Mouse (Mus musculus) forebrain, embryonic 15.5 days (tissue): Measurements from ENCODE around the gene Rhog. TPM values are rescaled to one million over a fixed set of nuclear protein-coding genes. Genes with fewer than 3 reads are reported as not detected.
A peak's percentile ranks its signal among the peaks of the same experiment; 100 is the strongest.

ENCODE experiments used
- ATAC-seq: fragments of 200-750 bp; cut with Nextera tagmentation; replicated peaks from 2 replicates; pipeline ENCODE4 v1.8.0; 2017; ENCODE audit warnings: mild to moderate bottlenecking, moderate TSS enrichment, moderate library complexity
- H3K27ac ChIP-seq: fragments of 300-500 bp; sonication (generic); replicated peaks from 2 replicates; pipeline ENCODE4 v1.5.1; 2015; ENCODE audit warnings: mild to moderate bottlenecking, inconsistent platforms
- H3K27me3 ChIP-seq: fragments of 300-500 bp; sonication (generic); 2 replicates; pipeline ENCODE4 v1.6.1; 2015; ENCODE audit warnings: inconsistent platforms
- H3K36me3 ChIP-seq: fragments of 300-500 bp; sonication (generic); 2 replicates; pipeline ENCODE4 v1.6.1; 2015; ENCODE audit warnings: mild to moderate bottlenecking, inconsistent platforms
- H3K4me1 ChIP-seq: fragments of 300-500 bp; sonication (generic); 2 replicates; pipeline ENCODE4 v1.6.1; 2015; ENCODE audit warnings: inconsistent platforms
- H3K4me2 ChIP-seq: fragments of 300-500 bp; sonication (generic); replicated peaks from 2 replicates; pipeline ENCODE4 v1.6.1; 2015; ENCODE audit warnings: mild to moderate bottlenecking, inconsistent platforms
- H3K4me3 ChIP-seq: fragments of 300-500 bp; sonication (generic); 2 replicates; pipeline ENCODE4 v1.5.1; 2015; ENCODE audit warnings: mild to moderate bottlenecking, inconsistent platforms
- H3K9ac ChIP-seq: fragments of 300-500 bp; sonication (generic); replicated peaks from 2 replicates; pipeline ENCODE4 v1.6.1; 2015; ENCODE audit warnings: mild to moderate bottlenecking, inconsistent platforms
- H3K9me3 ChIP-seq: fragments of 300-500 bp; sonication (generic); 2 replicates; pipeline ENCODE4 v1.6.1; 2016; ENCODE audit warnings: inconsistent platforms
- WGBS: fragments of 180-500 bp; shearing (Covaris S2); methylation state at CpG from one replicate; pipeline ENCODE4 v1.1.7; 2015; ENCODE audit warnings: mixed read lengths; 5-methylcytosine and 5-hydroxymethylcytosine counted together
- polyA plus RNA-seq: library from polyadenylated mRNA; unstranded; fragments of >200 nt; fragmentation: Nextera tagmentation; extraction: Ambion mirVana; gene quantifications from 2 replicates; pipeline ENCODE4 v1.2.1, GENCODE M21; 2015

Gene Rhog
- polyA plus RNA-seq, 1 experiment from 2014 or later, result 16.7 TPM

- ATAC-seq, result peak; percentile 49
- Histone ChIP-seq H3K9ac (peak overlapping the region; percentile 70), H3K9me3 (no peaks in the 10 kb centered on the region), H3K36me3 (no peaks in the 10 kb centered on the region), H3K27ac (peak overlapping the region; percentile 67), H3K4me3 (peak overlapping the region; percentile 73), H3K27me3 (no peaks in the 10 kb centered on the region), H3K4me2 (peak overlapping the region; percentile 91), H3K4me1 (peaks cover 22% of the 10 kb centered on the region)
- under 1% methylated on average over 23 of the region's 23 CpGs for WGBS
Observed at GRCm38 (mm10) chr7:102249531-102249895, 6.3 kb downstream of the Rhog start.

GRCm38 (mm10) chr7:102248691-102249404 lies 7.0 kb downstream of the Rhog start:
- no peak for ATAC-seq
- peak overlapping the region; percentile 73 for H3K4me3 ChIP-seq
- 25% methylated on average over 16 of the region's 16 CpGs for whole genome bisulfite sequencing
- H3K4me2 ChIP-seq, result peak overlapping the region; percentile 91
- no peaks in the 10 kb centered on the region for H3K36me3 ChIP-seq
- H3K9me3 ChIP-seq, result no peaks in the 10 kb centered on the region
- H3K9ac ChIP-seq, result peak overlapping the region; percentile 70; the same call in 1 of the 2 replicates
- 0 out of 2 replicates have a peak overlapping the region, but pooled peaks have one; percentile 12 for H3K27ac ChIP-seq
- peaks cover 22% of the 10 kb centered on the region for H3K4me1 ChIP-seq
- H3K27me3 ChIP-seq, result no peaks in the 10 kb centered on the region

- Histone ChIP-seq H3K4me3 (no peak overlapping the region), H3K4me1 (peaks cover 22% of the 10 kb centered on the region), H3K27ac (no peak overlapping the region), H3K36me3 (no peaks in the 10 kb centered on the region), H3K4me2 (no peak overlapping the region), H3K9me3 (no peaks in the 10 kb centered on the region), H3K9ac (no peak overlapping the region), H3K27me3 (no peaks in the 10 kb centered on the region)
- ATAC-seq, result no peak
- 58% methylated on average over 12 of the region's 12 CpGs for WGBS
Observed at GRCm38 (mm10) chr7:102246956-102247797, 8.7 kb downstream of the Rhog start.

GRCm38 (mm10) chr7:102246265-102246664 lies 9.6 kb downstream of the Rhog start:
- Histone ChIP-seq H3K4me3 (no peak overlapping the region), H3K4me2 (no peak overlapping the region), H3K4me1 (peaks cover 20% of the 10 kb centered on the region), H3K9me3 (no peaks in the 10 kb centered on the region), H3K36me3 (no peaks in the 10 kb centered on the region), H3K27me3 (no peaks in the 10 kb centered on the region), H3K9ac (no peak overlapping the region), H3K27ac (no peak overlapping the region)
- WGBS, result 64% methylated on average over 6 of the region's 6 CpGs
- ATAC-seq, result no peak

- H3K4me2 ChIP-seq, result no peak overlapping the region
- no peak overlapping the region for H3K4me3 ChIP-seq
- H3K27ac ChIP-seq, result no peak overlapping the region
- no peak for ATAC-seq
- H3K27me3 ChIP-seq, result no peaks in the 10 kb centered on the region
- peaks cover 15% of the 10 kb centered on the region for H3K4me1 ChIP-seq
- H3K9ac ChIP-seq, result no peak overlapping the region
- no peaks in the 10 kb centered on the region for H3K36me3 ChIP-seq
- WGBS, result 0% methylated on average over 1 of the region's 1 CpGs
- no peaks in the 10 kb centered on the region for H3K9me3 ChIP-seq
Observed at GRCm38 (mm10) chr7:102245775-102246174, 10.1 kb downstream of the Rhog start.

- Histone ChIP-seq H3K9me3 (no peaks in the 10 kb centered on the region), H3K36me3 (0 out of 2 replicates have a peak, but pooled peaks cover 6% of the 10 kb centered on the region), H3K4me3 (no peak overlapping the region), H3K27me3 (no peaks in the 10 kb centered on the region), H3K4me2 (no peak overlapping the region), H3K9ac (no peak overlapping the region), H3K4me1 (peaks cover 15% of the 10 kb centered on the region; the same call in 1 of the 2 replicates), H3K27ac (no peak overlapping the region)
- no peak for ATAC-seq
- WGBS, result 84% methylated on average over 3 of the region's 3 CpGs
Observed at GRCm38 (mm10) chr7:102244782-102245535, 10.9 kb downstream of the Rhog start.

GRCm38 (mm10) chr7:102243870-102244269 lies 12.0 kb downstream of the Rhog start:
- Histone ChIP-seq H3K9me3 (no peaks in the 10 kb centered on the region), H3K4me3 (no peak overlapping the region), H3K9ac (no peak overlapping the region), H3K27me3 (no peaks in the 10 kb centered on the region), H3K4me2 (no peak overlapping the region), H3K4me1 (peaks cover 5% of the 10 kb centered on the region; the same call in 1 of the 2 replicates), H3K27ac (no peak overlapping the region), H3K36me3 (peaks cover 7% of the 10 kb centered on the region)
- WGBS, result 85% methylated on average over 2 of the region's 2 CpGs
- ATAC-seq, result no peak

- Histone ChIP-seq H3K9me3 (no peaks in the 10 kb centered on the region), H3K4me1 (no peaks in the 10 kb centered on the region; the same call in 1 of the 2 replicates), H3K4me3 (no peak overlapping the region), H3K9ac (no peak overlapping the region), H3K27ac (no peak overlapping the region), H3K36me3 (peaks cover 13% of the 10 kb centered on the region), H3K27me3 (no peaks in the 10 kb centered on the region), H3K4me2 (no peak overlapping the region)
- 93% methylated on average over 3 of the region's 3 CpGs for whole genome bisulfite sequencing
- ATAC-seq, result no peak
Observed at GRCm38 (mm10) chr7:102242917-102243316, 12.9 kb downstream of the Rhog start.

GRCm38 (mm10) chr7:102242371-102242770 lies 13.5 kb downstream of the Rhog start:
- Histone ChIP-seq H3K4me1 (no peaks in the 10 kb centered on the region; the same call in 1 of the 2 replicates), H3K4me3 (no peak overlapping the region), H3K36me3 (peaks cover 16% of the 10 kb centered on the region), H3K27ac (no peak overlapping the region), H3K4me2 (no peak overlapping the region), H3K9ac (no peak overlapping the region), H3K27me3 (no peaks in the 10 kb centered on the region), H3K9me3 (no peaks in the 10 kb centered on the region)
- 89% methylated on average over 5 of the region's 5 CpGs for WGBS
- ATAC-seq, result no peak

- Histone ChIP-seq H3K4me3 (no peak overlapping the region), H3K9ac (no peak overlapping the region), H3K4me2 (no peak overlapping the region), H3K4me1 (no peaks in the 10 kb centered on the region), H3K36me3 (peaks cover 26% of the 10 kb centered on the region), H3K27me3 (no peaks in the 10 kb centered on the region), H3K27ac (no peak overlapping the region), H3K9me3 (no peaks in the 10 kb centered on the region)
- ATAC-seq, result no peak
- WGBS, result 93% methylated on average over 16 of the region's 16 CpGs
Observed at GRCm38 (mm10) chr7:102239591-102239990, 16.3 kb downstream of the Rhog start.

- Histone ChIP-seq H3K36me3 (peaks cover 26% of the 10 kb centered on the region), H3K27me3 (no peaks in the 10 kb centered on the region), H3K4me3 (no peak overlapping the region), H3K27ac (no peak overlapping the region), H3K4me2 (no peak overlapping the region), H3K4me1 (no peaks in the 10 kb centered on the region), H3K9me3 (no peaks in the 10 kb centered on the region), H3K9ac (no peak overlapping the region)
- no peak for ATAC-seq
- WGBS, result 88% methylated on average over 8 of the region's 8 CpGs
Observed at GRCm38 (mm10) chr7:102238686-102239286, 17.1 kb downstream of the Rhog start.
